Mouse (Mus musculus) MEL (cell line): ENCODE results near the gene Gm9999. TPM values are rescaled to one million over a fixed set of nuclear protein-coding genes. Genes with fewer than 3 reads are reported as not detected.

Source experiments
- DNase-seq: peaks from one replicate; pipeline ENCODE4 v3.0.0; 2011; ENCODE audit warnings: low read depth, low spot score
- H3K27ac ChIP-seq: 2 replicates; pipeline ENCODE4 v1.5.1; 2012; ENCODE audit warnings: low read depth, mild to moderate bottlenecking, control low read depth, low read length, moderate library complexity; ENCODE audit not compliant: control insufficient read depth
- H3K27me3 ChIP-seq, 2 experiments: fragments of 150-350 bp in 1 of 2; sonication (generic) in 1 of 2; 2 replicates each; pipeline ENCODE4 v1.6.1; 2012; ENCODE audit warnings: low read length in 2 of 2, mild to moderate bottlenecking in 2 of 2, improper control_type of control experiment in 1 of 2, moderate library complexity in 1 of 2; ENCODE audit not compliant: insufficient read depth in 2 of 2, control insufficient read depth in 1 of 2
- H3K36me3 ChIP-seq, 2 experiments: 2 replicates each; pipeline ENCODE4 v1.6.1; 2012 to 2014; ENCODE audit warnings: low read length in 2 of 2, improper control_type of control experiment in 1 of 2, inconsistent platforms in 1 of 2, mild to moderate bottlenecking in 1 of 2; ENCODE audit not compliant: insufficient read depth in 2 of 2, control insufficient read depth in 1 of 2
- H3K4me1 ChIP-seq, 2 experiments: fragments of 150-350 bp in 1 of 2; sonication (generic) in 1 of 2; 2 replicates each; pipeline ENCODE4 v1.6.1; 2012; ENCODE audit warnings: low read length in 2 of 2, improper control_type of control experiment in 1 of 2, mild to moderate bottlenecking in 1 of 2; ENCODE audit not compliant: insufficient read depth in 2 of 2, control insufficient read depth in 1 of 2
- H3K4me3 ChIP-seq, 2 experiments: fragments of 150-350 bp in 1 of 2; sonication (generic) in 1 of 2; 2 replicates each; pipeline ENCODE4 v1.5.1; 2012; ENCODE audit warnings: low read depth in 2 of 2, low read length in 2 of 2, mild to moderate bottlenecking in 2 of 2, moderate library complexity in 2 of 2, control low read depth in 1 of 2, improper control_type of control experiment in 1 of 2; ENCODE audit not compliant: control insufficient read depth in 1 of 2, insufficient read depth in 1 of 2
- H3K79me2 ChIP-seq: 2 replicates; pipeline ENCODE4 v1.6.1; 2012; ENCODE audit warnings: mild to moderate bottlenecking, low read length, moderate library complexity; ENCODE audit not compliant: control insufficient read depth, poor library complexity, insufficient read depth
- H3K9ac ChIP-seq: 2 replicates; pipeline ENCODE4 v1.6.1; 2012; ENCODE audit warnings: low read depth, mild to moderate bottlenecking, control low read depth, low read length, moderate library complexity; ENCODE audit not compliant: control insufficient read depth, poor library complexity, severe bottlenecking
- H3K9me3 ChIP-seq: fragments of 150-350 bp; sonication (generic); replicated peaks from 2 replicates; pipeline ENCODE4 v1.6.1; 2012; ENCODE audit warnings: mild to moderate bottlenecking, low read length, improper control_type of control experiment, moderate library complexity; ENCODE audit not compliant: insufficient read depth
- BHLHE40 ChIP-seq: IDR thresholded peaks from 2 replicates; pipeline ENCODE4 v1.6.1; 2012; ENCODE audit warnings: low read depth, mild to moderate bottlenecking, inconsistent platforms, low read length, improper control_type of control experiment, borderline replicate concordance
- E2F4 ChIP-seq: IDR thresholded peaks from 2 replicates; pipeline ENCODE4 v1.6.1; 2011; ENCODE audit warnings: low read depth, low read length, improper control_type of control experiment, borderline replicate concordance
- ELF1 ChIP-seq: IDR thresholded peaks from 2 replicates; pipeline ENCODE4 v1.6.1; 2014; ENCODE audit warnings: low read depth, mild to moderate bottlenecking, inconsistent platforms, low read length, improper control_type of control experiment, moderate library complexity
- EP300 ChIP-seq, 2 experiments: IDR thresholded peaks; 2 replicates each; pipeline ENCODE4 v1.6.1; 2011; ENCODE audit warnings: improper control_type of control experiment in 2 of 2, low read length in 2 of 2, low read depth in 1 of 2, mild to moderate bottlenecking in 1 of 2
- ETS1 ChIP-seq: IDR thresholded peaks from 2 replicates; pipeline ENCODE4 v1.6.1; 2012; ENCODE audit warnings: low read depth, mild to moderate bottlenecking, inconsistent platforms, low read length, improper control_type of control experiment, moderate library complexity
- GABPA ChIP-seq: IDR thresholded peaks from 2 replicates; pipeline ENCODE4 v1.6.1; 2012; ENCODE audit warnings: low read depth, mild to moderate bottlenecking, inconsistent platforms, low read length, improper control_type of control experiment, moderate library complexity
- GATA1 ChIP-seq: IDR thresholded peaks from 2 replicates; pipeline ENCODE4 v1.6.1; 2011; ENCODE audit warnings: low read depth, low read length, improper control_type of control experiment
- JUND ChIP-seq: IDR thresholded peaks from 2 replicates; pipeline ENCODE4 v1.6.1; 2011; ENCODE audit warnings: low read depth, mild to moderate bottlenecking, improper control_type of control experiment, low read length
- MAFK ChIP-seq: IDR thresholded peaks from 2 replicates; pipeline ENCODE4 v1.6.1; 2011; ENCODE audit warnings: low read depth, mild to moderate bottlenecking, low read length, improper control_type of control experiment, borderline replicate concordance
- NELFE ChIP-seq: IDR thresholded peaks from 2 replicates; pipeline ENCODE4 v1.6.1; 2011; ENCODE audit warnings: low read depth, low read length, improper control_type of control experiment
- POLR2AphosphoS2 ChIP-seq: IDR thresholded peaks from 2 replicates; pipeline ENCODE4 v1.6.1; 2011; ENCODE audit warnings: low read length, improper control_type of control experiment
- RAD21 ChIP-seq: IDR thresholded peaks from 2 replicates; pipeline ENCODE4 v1.6.1; 2011; ENCODE audit warnings: mild to moderate bottlenecking, low read depth, low read length, improper control_type of control experiment
- RCOR1 ChIP-seq: IDR thresholded peaks from 2 replicates; pipeline ENCODE4 v1.6.1; 2012; ENCODE audit warnings: low read depth, mild to moderate bottlenecking, inconsistent platforms, low read length, improper control_type of control experiment
- SMC3 ChIP-seq: IDR thresholded peaks from 2 replicates; pipeline ENCODE4 v1.6.1; 2011; ENCODE audit warnings: low read depth, low read length, improper control_type of control experiment
- TAL1 ChIP-seq: IDR thresholded peaks from 2 replicates; pipeline ENCODE4 v1.6.1; 2012; ENCODE audit warnings: mild to moderate bottlenecking, inconsistent platforms, low read length, moderate library complexity, mixed read lengths
- TCF12 ChIP-seq: IDR thresholded peaks from 2 replicates; pipeline ENCODE4 v1.6.1; 2014; ENCODE audit warnings: low read depth, mild to moderate bottlenecking, inconsistent platforms, low read length, improper control_type of control experiment, moderate library complexity
- USF1 ChIP-seq: IDR thresholded peaks from 2 replicates; pipeline ENCODE4 v1.6.1; 2014; ENCODE audit warnings: low read depth, mild to moderate bottlenecking, inconsistent platforms, low read length, improper control_type of control experiment, moderate library complexity
- ZKSCAN1 ChIP-seq: IDR thresholded peaks from 2 replicates; pipeline ENCODE4 v1.6.1; 2012; ENCODE audit warnings: low read depth, mild to moderate bottlenecking, inconsistent platforms, low read length, improper control_type of control experiment, moderate library complexity
- ZNF384 ChIP-seq: IDR thresholded peaks from 2 replicates; pipeline ENCODE4 v1.6.1; 2012; ENCODE audit warnings: low read depth, mild to moderate bottlenecking, inconsistent platforms, low read length, improper control_type of control experiment
- polyA plus RNA-seq, 2 experiments: library from polyadenylated mRNA; stranded (reverse) in 1 of 2; unstranded in 1 of 2; fragments of >175 nt in 1 of 2; fragments of >200 nt in 1 of 2; gene quantifications; 2 replicates each; pipeline versions ENCODE4 v1.2.1 to v1.2.4; 2012; ENCODE audit warnings: low replicate concordance in 2 of 2, low read depth in 1 of 2; ENCODE audit not compliant: insufficient read length in 2 of 2, insufficient read depth in 1 of 2, missing spikeins in 1 of 2
- total RNA-seq: library from RNA; depleted of rRNA; stranded (reverse); fragments of 300-350 nt; gene quantifications from 2 replicates; pipeline ENCODE4 v1.2.3, GENCODE M21; 2012

Gene Gm9999
- total and polyA plus RNA-seq, 3 experiments: not detected

DNA sequence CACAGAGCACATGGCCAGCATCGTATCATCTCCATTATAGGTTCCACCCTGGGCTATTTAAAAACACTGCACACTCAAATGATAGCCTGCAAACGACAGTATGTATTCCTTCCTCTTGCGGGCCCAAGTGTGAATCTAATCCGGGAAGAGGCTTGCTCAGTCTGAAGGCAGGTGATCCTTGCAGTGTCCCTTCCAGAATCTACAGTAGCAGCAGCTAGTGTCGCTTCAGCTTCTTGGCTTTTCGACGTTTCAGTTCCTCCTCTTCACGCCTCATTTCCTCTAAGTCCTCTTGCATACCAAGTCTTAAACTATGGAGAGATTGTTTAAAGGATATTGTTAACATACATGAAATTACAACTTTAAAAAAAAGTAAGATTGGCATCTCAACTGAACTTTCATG, 9.7 kb downstream of the Gm9999 start:
- H3K79me2 ChIP-seq: no peaks in the 10 kb centered on the region
- TF ChIP-seq ZNF384 (no peak), ZKSCAN1 (no peak), RAD21 (no peak), E2F4 (no peak), SMC3 (no peak), ETS1 (no peak)
- H3K4me1 ChIP-seq: peaks cover 0 to 6% of the 10 kb centered on the region in 2 experiments; a peak in 2 of 4 replicates
- no peak overlapping the region for H3K27ac ChIP-seq
- no peak overlapping the region for H3K9ac ChIP-seq
- H3K27me3 ChIP-seq: no peaks in the 10 kb centered on the region
- DNase-seq: no peak
- H3K9me3 ChIP-seq: no peaks in the 10 kb centered on the region
- no peak overlapping the region for H3K4me3 ChIP-seq
- H3K36me3 ChIP-seq: peaks cover 14 to 20% of the 10 kb centered on the region in 2 experiments

DNA sequence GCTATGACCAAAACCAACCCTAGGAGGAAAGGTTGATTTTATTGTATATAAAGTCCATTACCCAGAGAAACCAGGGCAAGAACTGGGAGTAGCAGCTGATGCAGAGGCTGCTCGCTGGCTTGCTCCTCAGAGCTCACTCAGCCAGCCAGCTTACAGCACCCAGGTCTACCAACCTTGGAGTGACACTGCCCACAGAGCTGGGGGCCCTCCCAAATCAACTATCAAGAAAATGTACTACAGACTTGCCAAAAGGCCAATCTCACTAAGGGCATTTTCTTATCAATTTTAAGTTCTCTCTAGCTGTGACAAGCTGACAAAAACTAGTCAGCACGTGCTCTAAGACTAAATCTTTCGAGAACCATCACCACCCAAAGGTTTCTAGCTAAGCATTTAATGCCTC, 12.2 kb downstream of the Gm9999 start:
- no peak for TF ChIP-seq ELF1
- TF ChIP-seq NELFE: no peak
- Histone ChIP-seq H3K27me3 (no peaks in the 10 kb centered on the region), H3K36me3 (peaks cover 25 to 28% of the 10 kb centered on the region in 2 experiments), H3K27ac (no peak overlapping the region), H3K9ac (no peak overlapping the region), H3K9me3 (no peaks in the 10 kb centered on the region), H3K4me3 (no peak overlapping the region), H3K79me2 (peaks cover 4% of the 10 kb centered on the region; the same call in 1 of the 2 replicates), H3K4me1 (peaks cover 5 to 18% of the 10 kb centered on the region in 2 experiments)
- DNase-seq: no peak

DNA sequence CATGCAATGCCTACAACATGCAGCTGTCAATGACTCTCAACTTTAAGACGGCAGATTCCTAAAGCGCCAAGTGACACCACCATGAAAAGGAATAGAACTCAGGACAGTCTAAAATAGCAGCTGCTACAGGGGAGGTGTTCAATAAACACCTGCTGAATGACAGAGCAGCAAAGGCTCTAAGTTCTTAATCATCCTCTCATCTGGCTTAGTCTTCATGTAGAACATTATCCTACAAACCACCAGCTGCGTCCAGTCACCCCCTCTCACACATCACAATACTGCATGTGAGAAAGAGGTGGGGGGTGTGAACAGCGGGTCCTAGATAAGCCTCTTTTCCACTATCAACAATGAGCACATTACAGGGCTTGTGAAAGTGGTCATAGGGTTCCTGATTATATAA, 13.6 kb downstream of the Gm9999 start:
- Histone ChIP-seq H3K4me1 (peaks cover 12 to 27% of the 10 kb centered on the region in 2 experiments), H3K9ac (no peak overlapping the region)

More for the DNA sequence above, 13.6 kb downstream of the Gm9999 start:
- peak; percentile 84 for TF ChIP-seq TCF12
- TF ChIP-seq GATA1: peak; percentile 60
- no peak for TF ChIP-seq JUND
- no peak for TF ChIP-seq E2F4
- no peak for TF ChIP-seq USF1
- peak; percentile 69 for TF ChIP-seq TAL1
- peak; percentile 67 for TF ChIP-seq ETS1
- TF ChIP-seq POLR2AphosphoS2: no peak
- TF ChIP-seq GABPA: no peak
- TF ChIP-seq MAFK: no peak
- no peak for TF ChIP-seq RCOR1
- peak; percentile 44; the same call in 1 of the 2 replicates for TF ChIP-seq BHLHE40
- peak; percentile 47 to 64 for TF ChIP-seq EP300 (IDR thresholded peaks at IDR 0.05; ENCODE audit: low read depth in 1 of 2, low read length in 2 of 2)
- H3K36me3 ChIP-seq: peaks cover 21 to 39% of the 10 kb centered on the region in 2 experiments
- H3K79me2 ChIP-seq: peaks cover 9% of the 10 kb centered on the region
- H3K27me3 ChIP-seq: no peaks in the 10 kb centered on the region
- H3K4me3 ChIP-seq: no peak overlapping the region
- no peak overlapping the region for H3K27ac ChIP-seq
- peak; percentile 38 for DNase-seq
- no peaks in the 10 kb centered on the region for H3K9me3 ChIP-seq
